In genomic region chr9:71324060-71324459, GRCm38 (mm10) we compare ENCODE assay signal across 22 mouse cellular contexts.
"Had no signal": no experiment of that assay in that cellular context is flagged by ENCODE, and none has a peak within 500 bp of the region (broad histone marks: within the 10 kb centered on the region; RNA-seq: fewer than 3 reads in every experiment).

No protein-coding gene starts in this region.

- DNase-seq: kidney, adult 8-10 months; kidney, postnatal 14 days; kidney, postnatal 4 days; liver, postnatal 0 days; lung, embryonic 14.5 days; lung, postnatal 36 days; retina, postnatal 1 day; right cerebral cortex, postnatal 25 days; spleen, adult 18-20 months; thymus, postnatal 25 days had no signal

- ATAC-seq: intestine, postnatal 0 days; liver, postnatal 0 days; midbrain, embryonic 13.5 days; midbrain, embryonic 16.5 days had no signal

- H3K4me1 ChIP-seq: megakaryocyte, embryonic 14.5 days; midbrain, embryonic 13.5 days had no signal

- H3K27me3 ChIP-seq: kidney, embryonic 15.5 days; midbrain, embryonic 13.5 days; stomach, embryonic 15.5 days had no signal

- H3K27ac ChIP-seq: limb, embryonic 15.5 days; liver, embryonic 14.5 days; midbrain, embryonic 10.5 days; midbrain, embryonic 13.5 days; neural tube, embryonic 13.5 days; stomach, embryonic 15.5 days had no signal

- H3K4me3 ChIP-seq: kidney, embryonic 15.5 days; limb, embryonic 15.5 days; megakaryocyte, embryonic 14.5 days; midbrain, embryonic 10.5 days; midbrain, embryonic 13.5 days; myocyte; neural tube, embryonic 13.5 days; stomach, embryonic 15.5 days had no signal

- H3K36me3 ChIP-seq: kidney, embryonic 15.5 days; limb, embryonic 15.5 days; midbrain, embryonic 10.5 days; midbrain, embryonic 13.5 days; neural tube, embryonic 13.5 days; stomach, embryonic 15.5 days had no signal

- H3K4me2 ChIP-seq: kidney, embryonic 15.5 days; limb, embryonic 15.5 days; liver, embryonic 11.5 days; lung, embryonic 14.5 days; midbrain, embryonic 13.5 days; neural tube, embryonic 13.5 days; stomach, embryonic 15.5 days had no signal

- H3K9me3 ChIP-seq: kidney, embryonic 15.5 days; limb, embryonic 15.5 days; megakaryocyte, embryonic 14.5 days; midbrain, embryonic 10.5 days; midbrain, embryonic 13.5 days; neural tube, embryonic 13.5 days; stomach, embryonic 15.5 days had no signal

- H3K9ac ChIP-seq: kidney, embryonic 15.5 days; limb, embryonic 15.5 days; liver, embryonic 14.5 days; liver, postnatal 0 days; lung, embryonic 14.5 days; midbrain, embryonic 13.5 days; neural tube, embryonic 13.5 days; stomach, embryonic 15.5 days had no signal
